Mouse (Mus musculus) lung, adult 2 months (tissue): ENCODE results near the gene Ampd3. TPM values are rescaled to one million over a fixed set of nuclear protein-coding genes. Genes with fewer than 3 reads are reported as not detected.

Experiments
- DNase-seq: peaks from one replicate; pipeline ENCODE4 v3.0.0; 2022
- H3K4me1 ChIP-seq: fragments of 200-500 bp; 2 replicates; pipeline ENCODE4 v1.6.1; 2011; ENCODE audit warnings: low read length; ENCODE audit not compliant: control insufficient read depth, insufficient read depth
- H3K4me3 ChIP-seq: fragments of 200-500 bp; replicated peaks from 2 replicates; pipeline ENCODE3; 2011; ENCODE audit warnings: low read depth, mild to moderate bottlenecking, control low read depth, low read length; ENCODE audit errors: extremely low read depth
- CTCF ChIP-seq: fragments of 200-500 bp; IDR thresholded peaks from 2 replicates; pipeline ENCODE4 v1.5.1; 2011; ENCODE audit warnings: mild to moderate bottlenecking, low read length, control low read depth; ENCODE audit not compliant: insufficient read depth
- POLR2A ChIP-seq: fragments of 200-500 bp; IDR thresholded peaks from 2 replicates; pipeline ENCODE4 v1.6.1; 2011; ENCODE audit warnings: low read depth, mild to moderate bottlenecking, control low read depth, low read length, borderline replicate concordance; ENCODE audit errors: extremely low read depth
- WGBS: fragments of 180-500 bp; shearing (Covaris S2); methylation state at CpG from one replicate; pipeline ENCODE4 v1.1.7; 2018; 5-methylcytosine and 5-hydroxymethylcytosine counted together
- polyA plus RNA-seq: library from polyadenylated mRNA; depleted of rRNA; stranded (reverse); fragments of >200 nt; gene quantifications from 2 replicates; pipeline ENCODE4 v1.2.3, GENCODE M21; 2012

Ampd3 gene
- polyA plus RNA-seq, 1 experiment: 23.5 TPM

GRCm38 (mm10) chr7:110810995-110811394 lies 43.0 kb downstream of the Ampd3 start:
- peaks cover 9% of the 10 kb centered on the region for H3K4me1 ChIP-seq
- whole genome bisulfite sequencing: 84% methylated on average over 8 of the region's 8 CpGs
- H3K4me3 ChIP-seq: no peak overlapping the region
- no peak for DNase-seq
- TF ChIP-seq POLR2A: no peak
- no peak for TF ChIP-seq CTCF

GRCm38 (mm10) chr7:110811529-110811928 lies 43.5 kb downstream of the Ampd3 start:
- WGBS: 82% methylated on average over 5 of the region's 5 CpGs
- H3K4me3 ChIP-seq: no peak overlapping the region
- peaks cover 9% of the 10 kb centered on the region for H3K4me1 ChIP-seq
- no peak for DNase-seq
- TF ChIP-seq POLR2A: no peak
- TF ChIP-seq CTCF: no peak

GRCm38 (mm10) chr7:110813983-110814382 lies 46.0 kb downstream of the Ampd3 start:
- 98% methylated on average over 1 of the region's 1 CpGs for WGBS
- H3K4me1 ChIP-seq: 0 out of 2 replicates have a peak, but pooled peaks cover 2% of the 10 kb centered on the region
- H3K4me3 ChIP-seq: no peak overlapping the region
- no peak for DNase-seq
- TF ChIP-seq POLR2A (no peak), CTCF (no peak)

- no peak for DNase-seq
- WGBS: 65% methylated on average over 5 of the region's 5 CpGs
- Histone ChIP-seq H3K4me3 (no peak overlapping the region), H3K4me1 (peaks cover 3% of the 10 kb centered on the region; the same call in 1 of the 2 replicates)
- TF ChIP-seq CTCF (peak; percentile 54; the same call in 1 of the 2 replicates), POLR2A (no peak)
These were observed 48.0 kb downstream of the Ampd3 start for GRCm38 (mm10) chr7:110816037-110816436.

GRCm38 (mm10) chr7:110818206-110818605 lies 50.2 kb downstream of the Ampd3 start:
- no peak overlapping the region for H3K4me3 ChIP-seq
- TF ChIP-seq CTCF (no peak), POLR2A (no peak)
- DNase-seq: no peak
- H3K4me1 ChIP-seq: peaks cover 9% of the 10 kb centered on the region; the same call in 1 of the 2 replicates
- WGBS: 46% methylated on average over 6 of the region's 6 CpGs

- H3K4me1 ChIP-seq: peaks cover 9% of the 10 kb centered on the region; the same call in 1 of the 2 replicates
- WGBS: 58% methylated on average over 11 of the region's 11 CpGs
- TF ChIP-seq CTCF (no peak), POLR2A (no peak)
- no peak for DNase-seq
- no peak overlapping the region for H3K4me3 ChIP-seq
These were observed 50.9 kb downstream of the Ampd3 start for GRCm38 (mm10) chr7:110818787-110819350.

GRCm38 (mm10) chr7:110821068-110821467 lies 53.1 kb downstream of the Ampd3 start:
- 49% methylated on average over 5 of the region's 5 CpGs for WGBS
- H3K4me1 ChIP-seq: peaks cover 9% of the 10 kb centered on the region; the same call in 1 of the 2 replicates
- H3K4me3 ChIP-seq: no peak overlapping the region
- no peak for TF ChIP-seq POLR2A
- peak; percentile 23; the same call in 1 of the 2 replicates for TF ChIP-seq CTCF
- DNase-seq: no peak

- TF ChIP-seq POLR2A (no peak), CTCF (no peak)
- 24% methylated on average over 3 of the region's 3 CpGs for WGBS
- DNase-seq: no peak
- Histone ChIP-seq H3K4me3 (no peak overlapping the region), H3K4me1 (peaks cover 9% of the 10 kb centered on the region; the same call in 1 of the 2 replicates)
These were observed 53.6 kb downstream of the Ampd3 start for GRCm38 (mm10) chr7:110821653-110822052.

- WGBS: 40% methylated on average over 4 of the region's 4 CpGs
- no peak for DNase-seq
- no peak for TF ChIP-seq POLR2A
- no peak for TF ChIP-seq CTCF
- Histone ChIP-seq H3K4me1 (peaks cover 9% of the 10 kb centered on the region; the same call in 1 of the 2 replicates), H3K4me3 (no peak overlapping the region)
These were observed 54.0 kb downstream of the Ampd3 start for GRCm38 (mm10) chr7:110822055-110822454.

- H3K4me3 ChIP-seq: no peak overlapping the region
- no peak for DNase-seq
- TF ChIP-seq CTCF (no peak), POLR2A (no peak)
- WGBS: 60% methylated on average over 8 of the region's 8 CpGs
- peaks cover 9% of the 10 kb centered on the region; the same call in 1 of the 2 replicates for H3K4me1 ChIP-seq
These were observed 55.1 kb downstream of the Ampd3 start for GRCm38 (mm10) chr7:110823076-110823475.
